Mouse (Mus musculus): ENCODE data around the gene B3galt4.

GRCm38 (mm10) chr17:33952879-33953278, 1.6 kb upstream of the B3galt4 start:
- TF ChIP-seq POLR2A (IDR thresholded peaks at IDR 0.05; ENCODE audit: insufficient read depth, low read depth, low read length) (no peak), CTCF (IDR thresholded peaks at IDR 0.05; ENCODE audit: insufficient read depth, low read depth, low read length) (no peak)

All from olfactory bulb, adult 2 months (tissue).